Mouse (Mus musculus) limb, embryonic 11.5 days (tissue): ENCODE measurements around the gene Bicc1. TPM values are rescaled to one million over a fixed set of nuclear protein-coding genes. Genes with fewer than 3 reads are reported as not detected.

ENCODE experiments used
- ATAC-seq: fragments of 200-750 bp; cut with Nextera tagmentation; 2 replicates; pipeline ENCODE4 v1.8.0; 2017; ENCODE audit warnings: low read depth; ENCODE audit not compliant: insufficient number of reproducible peaks, low FRiP score, low TSS enrichment
- DNase-seq: peaks from one replicate; pipeline ENCODE4 v3.0.0-alpha.2; 2015; ENCODE audit warnings: low spot score
- H3K27ac ChIP-seq: fragments of 300-500 bp; sonication (generic); replicated peaks from 2 replicates; pipeline ENCODE4 v1.5.1; 2014; ENCODE audit warnings: low read depth, mild to moderate bottlenecking, low read length
- H3K27me3 ChIP-seq: fragments of 300-500 bp; sonication (generic); 2 replicates; pipeline ENCODE4 v1.6.1; 2014; ENCODE audit warnings: mild to moderate bottlenecking, low read length, mixed read lengths; ENCODE audit not compliant: control insufficient read depth, insufficient read depth
- H3K36me3 ChIP-seq: fragments of 300-500 bp; sonication (generic); 2 replicates; pipeline ENCODE4 v1.6.1; 2014; ENCODE audit warnings: mild to moderate bottlenecking, low read length, moderate library complexity, mixed read lengths; ENCODE audit not compliant: control insufficient read depth, insufficient read depth
- H3K4me1 ChIP-seq: fragments of 300-500 bp; sonication (generic); 2 replicates; pipeline ENCODE4 v1.6.1; 2014; ENCODE audit warnings: low read length, mixed read lengths; ENCODE audit not compliant: control insufficient read depth, insufficient read depth
- H3K4me2 ChIP-seq: fragments of 300-500 bp; sonication (generic); 2 replicates; pipeline ENCODE4 v1.6.1; 2014; ENCODE audit warnings: low read depth, mild to moderate bottlenecking, moderate library complexity; ENCODE audit not compliant: severe bottlenecking
- H3K4me3 ChIP-seq: fragments of 300-500 bp; sonication (generic); 2 replicates; pipeline ENCODE4 v1.5.1; 2014; ENCODE audit warnings: low read depth, low read length
- H3K9ac ChIP-seq: fragments of 300-500 bp; sonication (generic); 2 replicates; pipeline ENCODE4 v1.6.1; 2014; ENCODE audit warnings: mild to moderate bottlenecking, low read length
- H3K9me3 ChIP-seq: fragments of 300-500 bp; sonication (generic); 2 replicates; pipeline ENCODE4 v1.6.1; 2016; ENCODE audit warnings: low read length; ENCODE audit not compliant: control insufficient read depth
- WGBS: fragments of 180-500 bp; shearing (Covaris S2); extraction: QIAGEN DNeasy Blood & Tissue Kit; methylation state at CpG from one replicate; pipeline ENCODE4 v1.1.7; 2014; 5-methylcytosine and 5-hydroxymethylcytosine counted together
- polyA plus RNA-seq: library from polyadenylated mRNA; unstranded; fragments of >200 nt; fragmentation: Nextera tagmentation; extraction: Ambion mirVana; gene quantifications from 2 replicates; pipeline ENCODE4 v1.2.1, GENCODE M21; 2014

The Bicc1 gene
- polyA plus RNA-seq, 1 experiment from 2014 or later = 8.5 TPM

DNA sequence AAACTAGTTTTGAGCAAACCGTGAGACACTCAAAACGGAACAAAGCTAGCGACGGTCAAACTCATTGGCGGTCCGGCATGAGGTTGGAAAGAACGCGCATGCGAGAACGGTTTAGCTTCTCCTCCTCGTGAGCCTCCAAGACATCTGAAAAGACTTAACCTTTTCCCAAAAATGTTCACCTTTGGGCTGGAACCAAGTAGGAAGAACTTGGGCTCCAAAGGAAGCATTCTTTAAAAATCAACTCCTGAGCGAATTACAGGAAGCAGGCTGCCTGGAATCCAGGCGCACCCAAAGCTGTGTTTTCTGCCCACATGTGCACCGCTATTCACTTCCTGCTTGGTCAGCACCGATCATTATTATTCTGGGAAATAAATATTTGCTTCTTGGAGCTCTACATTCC, 15.8 kb upstream of the Bicc1 start:
- no peaks in the 10 kb centered on the region for H3K4me1 ChIP-seq
- no peak overlapping the region for H3K4me2 ChIP-seq
- no peak for DNase-seq
- no peak for ATAC-seq
- H3K27ac ChIP-seq = no peak overlapping the region
- no peaks in the 10 kb centered on the region for H3K36me3 ChIP-seq
- H3K4me3 ChIP-seq = no peak overlapping the region
- H3K9me3 ChIP-seq = no peaks in the 10 kb centered on the region
- 94% methylated on average over 15 of the region's 15 CpGs for WGBS
- H3K9ac ChIP-seq = no peak overlapping the region
- no peaks in the 10 kb centered on the region for H3K27me3 ChIP-seq

DNA sequence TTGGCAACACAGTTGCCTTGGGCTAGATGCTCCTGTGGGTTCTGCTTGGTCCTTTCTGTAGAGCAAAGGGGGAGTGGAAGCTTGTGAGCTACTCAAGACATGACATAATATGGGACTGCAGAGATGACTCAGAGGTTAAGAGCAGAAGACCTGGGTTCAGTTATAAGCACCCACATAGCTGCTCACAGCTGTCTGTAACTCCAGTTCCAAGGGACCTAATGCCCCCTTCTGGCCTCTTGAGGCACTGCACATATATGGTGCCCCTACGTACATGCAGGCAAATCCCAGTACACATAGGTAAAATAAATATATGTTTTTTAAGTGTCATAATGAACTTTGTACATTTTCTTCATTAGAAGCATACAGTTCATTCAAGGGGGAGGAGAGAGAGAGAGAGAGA, 11.9 kb upstream of the Bicc1 start:
- 93% methylated on average over 1 of the region's 1 CpGs for WGBS
- ATAC-seq = no peak

DNA sequence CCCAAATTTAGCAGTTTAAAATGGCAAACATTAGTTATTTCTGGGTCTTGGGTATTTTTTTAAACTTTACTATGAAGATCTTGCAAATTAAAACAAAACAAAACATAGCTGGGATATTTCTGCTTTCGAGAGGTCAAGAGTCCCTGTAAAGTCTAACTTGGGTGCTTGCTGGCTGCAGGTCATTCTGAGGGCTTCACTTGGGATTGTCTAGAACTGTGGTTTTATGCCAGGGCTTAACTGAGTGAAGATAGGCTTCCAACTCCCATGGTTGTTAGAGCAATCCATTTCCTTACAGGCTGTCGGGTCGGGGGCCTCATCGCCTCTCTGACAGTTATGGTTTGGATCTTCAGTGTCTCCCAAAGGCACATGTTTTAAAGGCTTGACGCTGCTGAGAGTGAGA, 11.3 kb upstream of the Bicc1 start:
- Histone ChIP-seq H3K27ac (no peak overlapping the region), H3K36me3 (no peaks in the 10 kb centered on the region), H3K4me3 (no peak overlapping the region), H3K9me3 (no peaks in the 10 kb centered on the region), H3K4me1 (no peaks in the 10 kb centered on the region), H3K4me2 (no peak overlapping the region), H3K9ac (no peak overlapping the region), H3K27me3 (no peaks in the 10 kb centered on the region)
- DNase-seq (no peak), ATAC-seq (no peak)
- 88% methylated on average over 5 of the region's 5 CpGs for WGBS

More for the DNA sequence above, 11.9 kb upstream of the Bicc1 start:
- Histone ChIP-seq H3K27ac (no peak overlapping the region), H3K36me3 (no peaks in the 10 kb centered on the region), H3K4me2 (no peak overlapping the region), H3K9me3 (no peaks in the 10 kb centered on the region), H3K4me1 (no peaks in the 10 kb centered on the region), H3K9ac (no peak overlapping the region), H3K27me3 (no peaks in the 10 kb centered on the region), H3K4me3 (no peak overlapping the region)
- no peak for DNase-seq

DNA sequence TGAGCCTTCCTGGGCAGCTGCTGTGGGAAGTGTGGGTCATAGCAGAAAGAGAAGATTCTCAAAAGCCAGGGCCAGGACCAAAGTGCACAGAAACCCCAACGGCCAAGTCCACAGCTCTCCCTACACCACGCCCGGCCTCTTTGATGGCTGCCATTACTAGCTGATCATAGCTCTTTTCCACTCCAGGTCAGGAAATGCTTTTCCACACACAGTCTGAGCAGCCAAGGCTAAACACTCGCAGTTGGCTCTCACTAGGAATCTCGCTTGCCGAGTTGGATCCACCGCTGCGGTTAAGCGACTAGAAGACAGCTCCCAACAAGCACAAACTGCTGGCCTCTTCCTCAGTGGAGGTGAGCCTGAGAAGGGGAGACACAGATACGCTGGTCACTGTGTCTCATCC, 10.3 kb upstream of the Bicc1 start:
- H3K9ac ChIP-seq = no peak overlapping the region
- DNase-seq (no peak), ATAC-seq (no peak)
- H3K4me1 ChIP-seq = no peaks in the 10 kb centered on the region
- H3K9me3 ChIP-seq = no peaks in the 10 kb centered on the region
- WGBS = 86% methylated on average over 10 of the region's 10 CpGs
- H3K27ac ChIP-seq = no peak overlapping the region
- H3K4me2 ChIP-seq = no peak overlapping the region
- H3K27me3 ChIP-seq = no peaks in the 10 kb centered on the region
- H3K36me3 ChIP-seq = no peaks in the 10 kb centered on the region
- no peak overlapping the region for H3K4me3 ChIP-seq

GRCm38 (mm10) chr10:71169171-71169570, 9.7 kb upstream of the Bicc1 start:
- no peak overlapping the region for H3K4me2 ChIP-seq
- no peak for DNase-seq
- WGBS = 42% methylated on average over 4 of the region's 4 CpGs
- no peaks in the 10 kb centered on the region for H3K27me3 ChIP-seq
- no peak overlapping the region for H3K27ac ChIP-seq
- H3K9me3 ChIP-seq = no peaks in the 10 kb centered on the region
- no peak overlapping the region for H3K9ac ChIP-seq
- no peaks in the 10 kb centered on the region for H3K4me1 ChIP-seq
- ATAC-seq = no peak
- no peaks in the 10 kb centered on the region for H3K36me3 ChIP-seq
- no peak overlapping the region for H3K4me3 ChIP-seq

- Histone ChIP-seq H3K4me1 (no peaks in the 10 kb centered on the region), H3K4me3 (no peak overlapping the region), H3K9ac (no peak overlapping the region), H3K36me3 (no peaks in the 10 kb centered on the region), H3K27me3 (peaks cover 2% of the 10 kb centered on the region; the same call in 1 of the 2 replicates), H3K9me3 (no peaks in the 10 kb centered on the region), H3K27ac (no peak overlapping the region), H3K4me2 (no peak overlapping the region)
- ATAC-seq = no peak
- DNase-seq = no peak
- WGBS = 77% methylated on average over 12 of the region's 12 CpGs
Measured at GRCm38 (mm10) chr10:71160449-71160848, 949 bp upstream of the Bicc1 start.

DNA sequence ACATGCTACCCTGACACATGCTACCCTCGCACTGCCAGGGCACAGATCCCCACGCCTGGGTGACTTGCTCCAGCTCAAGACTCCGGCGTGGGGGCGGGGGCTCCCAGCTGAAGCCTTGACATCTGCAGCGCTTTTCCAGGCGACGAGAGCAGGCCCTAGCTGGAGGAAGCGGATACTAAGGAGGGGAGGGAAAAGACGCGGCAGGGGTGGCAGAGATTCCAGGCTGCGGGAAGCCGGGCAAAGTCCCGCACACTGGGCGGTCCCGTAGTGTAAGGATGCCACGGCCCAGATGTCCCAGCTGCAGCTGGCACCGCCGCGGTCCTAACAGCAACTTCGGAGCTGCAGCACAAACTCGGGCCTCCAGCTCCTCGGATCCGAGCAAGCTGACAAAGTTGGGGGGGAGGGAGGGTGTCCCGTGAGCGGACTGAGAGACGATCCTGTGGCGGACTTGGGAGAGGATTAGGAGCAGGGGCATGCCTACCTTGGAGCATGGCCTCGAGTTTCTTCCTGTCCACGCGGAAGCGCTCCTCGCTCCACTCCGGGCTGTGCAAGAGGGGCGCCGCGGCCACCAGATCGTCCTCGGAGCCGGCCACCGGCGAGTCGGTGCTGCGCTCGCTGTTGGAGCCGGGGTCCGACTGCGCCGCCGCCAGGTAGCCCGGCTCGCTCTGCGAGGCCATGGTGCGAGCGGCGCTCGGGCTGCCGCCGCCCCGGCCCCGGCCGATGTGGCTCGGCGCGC, 392 bp downstream of the Bicc1 start:
- peaks cover 2% of the 10 kb centered on the region; the same call in 1 of the 2 replicates for H3K27me3 ChIP-seq
- H3K4me1 ChIP-seq = no peaks in the 10 kb centered on the region
- no peaks in the 10 kb centered on the region for H3K9me3 ChIP-seq
- peak overlapping the region; percentile 93 for H3K4me2 ChIP-seq
- peak overlapping the region; percentile 64 for H3K4me3 ChIP-seq
- WGBS = under 1% methylated on average over 49 of the region's 65 CpGs
- H3K9ac ChIP-seq = peak overlapping the region; percentile 71
- DNase-seq (peak; percentile 72), ATAC-seq (peak; percentile 77; the same call in 1 of the 2 replicates)
- no peaks in the 10 kb centered on the region for H3K36me3 ChIP-seq
- no peak overlapping the region for H3K27ac ChIP-seq

- Histone ChIP-seq H3K27me3 (peaks cover 2% of the 10 kb centered on the region; the same call in 1 of the 2 replicates), H3K36me3 (no peaks in the 10 kb centered on the region), H3K9ac (no peak overlapping the region), H3K4me3 (no peak overlapping the region), H3K4me2 (no peak overlapping the region), H3K4me1 (no peaks in the 10 kb centered on the region), H3K27ac (no peak overlapping the region), H3K9me3 (no peaks in the 10 kb centered on the region)
- ATAC-seq = no peak
- no peak for DNase-seq
- 86% methylated on average over 5 of the region's 5 CpGs for WGBS
Measured at GRCm38 (mm10) chr10:71156569-71156968, 2.9 kb downstream of the Bicc1 start.

DNA sequence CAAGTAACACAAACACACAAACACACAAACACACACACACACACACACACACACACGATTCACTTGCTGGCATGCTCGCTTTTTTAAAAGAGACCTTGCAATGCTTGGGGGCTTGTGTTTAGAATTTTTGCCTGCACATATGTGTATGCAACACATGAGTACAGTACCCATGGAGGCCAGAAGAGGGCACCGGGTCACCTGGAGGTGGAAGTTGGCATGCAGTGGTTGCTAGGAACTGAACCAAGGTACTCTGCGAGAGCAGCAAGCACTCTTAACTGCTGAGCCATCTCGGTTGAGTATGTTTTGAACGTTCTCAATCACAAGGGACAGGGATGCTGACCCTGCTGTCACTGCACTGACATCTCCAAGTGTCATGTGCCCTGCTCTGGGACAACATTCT, 5.9 kb downstream of the Bicc1 start:
- no peaks in the 10 kb centered on the region for H3K9me3 ChIP-seq
- ATAC-seq (no peak), DNase-seq (no peak)
- no peaks in the 10 kb centered on the region for H3K4me1 ChIP-seq
- no peak overlapping the region for H3K27ac ChIP-seq
- WGBS = 90% methylated on average over 6 of the region's 6 CpGs
- no peak overlapping the region for H3K9ac ChIP-seq
- no peaks in the 10 kb centered on the region for H3K27me3 ChIP-seq
- no peaks in the 10 kb centered on the region for H3K36me3 ChIP-seq
- no peak overlapping the region for H3K4me3 ChIP-seq
- no peak overlapping the region for H3K4me2 ChIP-seq
